Mouse (Mus musculus) erythroblast, embryonic 14.5 days (primary cell): Measurements from ENCODE around the gene Sh3kbp1.

Source experiments
- GATA1 ChIP-seq: IDR thresholded peaks from 2 replicates; pipeline ENCODE4 v1.6.1; 2012; ENCODE audit warnings: low read length, inconsistent platforms, mixed read lengths
- TAL1 ChIP-seq: IDR thresholded peaks from 3 replicates; pipeline ENCODE4 v1.6.1; 2012; ENCODE audit warnings: low read length, inconsistent platforms, mixed read lengths

DNA sequence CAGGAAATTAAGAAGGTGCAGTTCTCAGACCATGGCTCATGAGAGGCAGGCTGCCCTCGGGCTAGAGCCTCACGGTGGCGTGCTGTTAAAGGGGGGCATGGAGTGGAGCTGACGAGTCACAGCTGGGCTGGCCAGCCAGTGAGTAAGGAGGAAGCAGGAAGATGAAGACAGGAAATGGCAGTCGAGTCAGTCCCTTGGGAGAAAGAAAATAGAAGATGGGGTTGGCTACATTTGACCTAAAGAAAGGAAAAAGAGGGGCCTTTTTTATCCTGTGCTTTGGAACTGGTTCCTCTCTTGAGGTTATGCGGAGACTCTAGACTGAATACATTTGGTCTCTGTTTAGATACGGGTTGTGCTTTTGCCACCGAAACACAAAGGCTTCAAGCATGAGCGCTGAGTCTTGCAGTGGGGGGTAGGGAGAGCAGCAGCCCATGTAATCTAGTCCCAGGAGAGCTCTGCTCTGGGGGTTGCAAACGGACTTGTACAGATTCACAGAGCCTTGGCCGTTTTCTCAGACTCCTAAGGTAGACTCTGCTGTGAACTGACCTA is 23.1 kb downstream of the Sh3kbp1 start:
- TF ChIP-seq GATA1 (no peak), TAL1 (no peak)
